Mouse (Mus musculus): ENCODE results near the gene Gpr18.
A peak's percentile ranks its signal among the peaks of the same experiment; 100 is the strongest.

The Gpr18 gene

GRCm38 (mm10) chr14:121949436-121949835 lies 33.9 kb upstream of the Gpr18 start:
- no peak for DNase-seq (ENCODE audit: low read depth, low spot score)

- DNase-seq (ENCODE audit: low read depth, low spot score), result no peak
These were observed 32.4 kb upstream of the Gpr18 start for GRCm38 (mm10) chr14:121947966-121948365.

GRCm38 (mm10) chr14:121947201-121947760 lies 31.7 kb upstream of the Gpr18 start:
- no peak for DNase-seq (ENCODE audit: low read depth, low spot score)

DNA sequence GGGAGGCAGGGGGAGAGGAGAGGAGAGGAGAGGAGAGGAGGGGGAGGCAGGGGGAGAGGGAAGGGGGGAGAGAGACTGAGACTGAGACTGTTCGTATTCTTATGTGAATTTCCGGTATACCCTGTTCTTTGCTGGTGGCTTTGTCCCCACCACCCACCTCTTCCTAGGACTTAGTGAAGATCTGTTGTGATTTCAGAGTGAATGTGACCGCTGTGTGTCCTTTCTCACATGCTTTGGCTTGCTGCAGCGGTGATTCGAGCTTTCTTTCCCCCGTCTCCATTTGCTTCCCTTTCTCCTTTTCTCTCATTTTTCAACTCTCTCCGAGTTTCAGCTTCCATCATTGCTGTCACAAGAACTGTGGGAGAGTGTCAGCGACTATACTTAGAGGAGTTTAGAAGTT lies 31.1 kb upstream of the Gpr18 start:
- no peak for DNase-seq (ENCODE audit: low read depth, low spot score)

GRCm38 (mm10) chr14:121946131-121946530 lies 30.6 kb upstream of the Gpr18 start:
- DNase-seq (ENCODE audit: low read depth, low spot score), result no peak

GRCm38 (mm10) chr14:121939582-121939981 lies 24.0 kb upstream of the Gpr18 start:
- no peak for DNase-seq (ENCODE audit: low read depth, low spot score)

DNA sequence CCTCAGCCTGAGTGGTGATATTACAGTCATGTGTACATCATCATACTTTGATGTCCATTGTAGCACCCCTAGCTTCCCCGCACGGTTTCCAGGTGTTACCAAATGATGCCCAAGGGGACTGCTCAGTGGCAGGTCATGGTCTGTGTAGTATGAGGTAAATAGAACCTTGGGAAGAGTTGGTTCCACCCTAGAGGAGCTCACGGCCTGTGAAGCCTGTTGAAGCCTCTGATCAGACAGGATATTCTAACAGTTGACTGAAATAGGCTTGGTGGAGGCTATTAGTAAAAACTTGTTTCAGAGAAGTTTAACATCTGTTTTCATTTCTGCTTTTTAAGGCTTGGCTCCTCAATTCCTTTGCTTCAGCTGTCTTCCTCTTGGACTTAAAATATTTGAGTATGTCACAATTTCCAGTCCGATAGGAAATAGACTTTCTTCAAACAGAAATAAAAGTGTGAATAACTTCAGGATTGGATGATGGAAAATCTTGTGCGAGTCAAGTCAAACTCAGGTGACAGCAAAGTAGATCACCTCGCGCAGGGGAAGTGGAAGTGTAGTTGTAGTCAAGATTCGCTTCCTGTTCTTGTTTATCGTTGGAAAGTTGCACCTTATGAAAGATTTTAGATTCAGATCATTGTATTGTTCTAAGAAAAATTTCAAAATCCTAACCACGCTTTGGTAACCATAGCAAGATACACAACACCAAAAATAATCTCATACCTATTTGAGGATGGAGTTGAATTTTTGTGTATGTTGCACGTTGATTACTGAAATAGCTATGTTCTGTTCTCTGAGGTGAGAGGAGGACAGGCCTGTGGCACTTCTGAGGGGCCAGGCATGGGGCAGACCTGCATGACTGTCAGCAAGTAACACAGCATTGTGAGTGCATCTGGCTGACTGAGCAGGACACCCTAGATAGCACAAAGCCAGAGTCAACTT lies 22.9 kb upstream of the Gpr18 start:
- DNase-seq (ENCODE audit: low read depth, low spot score), result no peak

- no peak for DNase-seq (ENCODE audit: low read depth, low spot score)
These were observed 22.1 kb upstream of the Gpr18 start for GRCm38 (mm10) chr14:121937601-121938255.

- no peak for DNase-seq (ENCODE audit: low read depth, low spot score)
These were observed 21.3 kb upstream of the Gpr18 start for GRCm38 (mm10) chr14:121936856-121937255.

DNA sequence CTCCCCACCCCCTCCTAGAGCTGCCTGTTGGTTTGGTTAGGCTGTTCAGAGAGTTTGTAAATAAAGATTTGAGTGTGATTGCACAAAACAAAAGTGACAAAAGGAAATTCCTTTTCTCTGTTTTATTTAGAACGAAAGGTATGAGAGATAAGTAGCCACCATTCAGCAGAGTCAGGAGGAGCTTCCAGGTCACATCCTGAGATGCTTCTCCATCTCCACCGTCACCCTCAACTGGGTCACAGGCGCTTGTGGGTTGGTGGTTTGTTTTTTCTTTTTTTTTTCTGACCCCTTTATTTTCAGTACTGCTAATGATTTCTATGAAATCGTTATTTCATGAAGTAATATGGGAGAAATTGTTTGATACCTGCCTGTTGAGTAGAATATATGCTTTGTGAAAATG lies 20.8 kb upstream of the Gpr18 start:
- no peak for DNase-seq (ENCODE audit: low read depth, low spot score)

GRCm38 (mm10) chr14:121934597-121934946 lies 19.0 kb upstream of the Gpr18 start:
- no peak for DNase-seq (ENCODE audit: low read depth, low spot score)

DNA sequence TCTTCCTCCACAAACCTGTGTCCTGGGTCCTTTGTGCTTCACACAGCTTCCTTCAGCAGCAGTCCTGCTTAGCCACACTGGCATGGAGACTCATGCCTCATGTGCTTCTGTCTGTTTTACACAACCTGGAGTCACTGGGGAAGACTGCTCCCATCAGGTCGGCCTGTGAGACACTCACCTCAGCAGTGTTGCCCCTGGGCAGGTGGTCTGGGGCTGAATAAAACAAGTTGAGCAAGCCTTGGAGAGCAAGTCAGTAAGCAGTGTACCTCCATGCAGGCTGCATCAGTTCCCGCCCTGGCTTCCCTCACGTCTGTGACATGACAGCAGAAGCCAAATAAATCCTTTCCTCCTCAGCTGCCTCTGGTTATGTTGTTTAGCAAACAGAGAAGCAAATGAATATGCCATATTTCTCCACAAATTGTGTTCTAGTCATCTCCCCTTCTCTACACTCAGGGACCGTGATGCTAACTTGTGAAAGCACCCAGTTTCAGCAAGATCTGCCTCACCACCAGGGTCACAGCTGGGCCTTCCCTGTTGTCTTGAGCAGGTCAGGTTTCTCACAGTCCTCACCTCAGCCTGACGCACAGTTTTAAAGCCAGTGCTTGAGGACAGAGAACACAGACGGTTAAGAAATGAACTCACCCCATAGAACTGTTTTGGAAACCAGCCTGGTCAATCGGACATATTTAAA lies 18.5 kb upstream of the Gpr18 start:
- no peak for DNase-seq (ENCODE audit: low read depth, low spot score)

DNA sequence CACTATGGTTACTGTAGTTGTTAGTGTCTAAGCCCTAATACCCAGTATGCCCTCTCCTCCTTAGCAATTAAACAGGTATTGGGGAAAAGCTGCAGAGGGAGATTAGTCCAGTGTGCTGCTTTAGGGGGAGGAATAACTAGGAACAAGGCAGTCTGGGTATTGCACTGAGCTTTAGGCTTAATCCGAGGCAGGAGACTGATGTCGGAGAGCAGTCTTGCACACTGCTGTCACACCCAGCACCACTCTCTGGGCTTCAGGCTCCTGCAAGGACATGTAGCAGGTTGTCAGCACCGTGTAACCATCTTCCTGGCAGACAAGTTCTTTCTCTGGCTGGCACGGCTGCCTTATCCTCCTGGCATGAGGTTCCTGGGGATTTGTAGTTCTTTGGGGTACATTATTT lies 16.6 kb upstream of the Gpr18 start:
- DNase-seq (ENCODE audit: low read depth, low spot score), result no peak

DNA sequence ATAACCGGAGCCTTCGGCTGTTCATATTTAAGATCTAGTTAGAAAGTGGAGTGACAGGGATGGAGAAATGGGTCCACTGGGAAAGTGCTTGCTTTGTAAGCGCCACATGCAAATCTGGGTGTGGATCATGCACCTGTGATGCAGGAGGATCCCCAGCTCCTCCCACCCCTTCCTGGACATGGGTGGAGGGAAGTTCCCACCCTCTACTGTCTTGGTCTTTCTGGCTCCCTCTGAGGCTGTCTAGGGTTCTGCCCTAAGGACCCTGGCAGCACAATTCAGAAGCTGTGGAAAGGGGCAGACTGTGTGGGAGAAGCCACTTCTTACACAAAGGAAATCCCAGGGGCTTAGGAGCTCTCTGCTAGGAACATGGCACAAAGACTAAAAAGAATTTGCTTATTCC lies 16.0 kb upstream of the Gpr18 start:
- no peak for DNase-seq (ENCODE audit: low read depth, low spot score)

- no peak for DNase-seq (ENCODE audit: low read depth, low spot score)
These were observed 15.3 kb upstream of the Gpr18 start for GRCm38 (mm10) chr14:121930731-121931383.

DNA sequence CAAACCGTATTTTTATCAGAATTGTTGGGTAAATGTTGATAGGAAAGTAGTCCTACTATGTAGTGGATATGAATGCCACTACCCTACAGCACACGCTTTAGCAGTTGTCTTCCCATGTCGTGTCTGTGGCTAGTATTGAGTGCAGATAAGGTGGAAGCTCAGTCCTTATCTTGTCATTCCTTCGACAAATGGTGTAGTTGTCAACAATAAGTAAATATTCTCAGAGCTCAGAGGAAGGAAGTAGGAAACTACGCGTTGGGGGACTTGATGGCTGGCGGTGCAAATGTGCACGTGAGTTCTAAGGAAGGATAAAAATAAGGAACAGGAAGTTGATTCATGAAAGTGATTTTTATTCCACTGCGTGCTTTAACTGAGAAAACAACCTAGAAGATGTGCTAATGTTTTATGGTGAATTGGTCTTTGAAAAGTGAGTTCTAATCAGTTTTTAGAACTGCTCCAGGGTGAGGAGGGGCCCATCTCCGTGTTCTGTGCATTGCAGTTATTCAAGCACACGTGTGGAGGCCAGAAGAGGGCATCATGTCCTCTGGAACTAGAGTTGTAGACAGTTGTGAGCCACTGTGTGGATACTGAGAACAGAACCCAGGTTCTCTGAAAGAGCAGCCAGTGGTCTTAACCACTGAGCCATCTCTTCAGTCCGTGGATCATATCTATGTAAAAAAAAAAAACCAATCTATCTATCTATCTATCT lies 13.8 kb upstream of the Gpr18 start:
- no peak for DNase-seq (ENCODE audit: low read depth, low spot score)

- DNase-seq (ENCODE audit: low read depth, low spot score), result peak; percentile 42
These were observed 13.0 kb upstream of the Gpr18 start for GRCm38 (mm10) chr14:121928375-121929137.

- no peak for DNase-seq (ENCODE audit: low read depth, low spot score)
These were observed 11.9 kb upstream of the Gpr18 start for GRCm38 (mm10) chr14:121927451-121927850.

DNA sequence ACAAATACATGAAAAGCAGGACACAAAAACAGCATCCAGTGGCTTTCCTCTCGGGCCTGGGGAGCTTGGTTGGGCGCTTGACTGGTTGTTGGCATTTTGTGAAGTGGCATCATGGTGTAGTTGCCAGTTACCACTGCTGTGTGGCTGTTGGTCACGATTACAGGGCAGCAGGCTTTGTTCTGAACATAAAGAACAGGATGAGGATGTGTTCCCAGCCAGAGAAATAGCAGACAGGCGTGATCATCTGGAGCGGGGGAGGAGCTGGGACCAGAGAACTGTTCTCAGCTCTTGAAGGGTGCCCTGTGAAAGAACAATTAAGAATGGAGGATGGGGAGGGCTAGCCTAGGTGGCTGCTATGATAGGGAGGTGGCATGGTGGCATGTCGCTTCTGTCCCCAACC lies 11.3 kb upstream of the Gpr18 start:
- no peak for DNase-seq (ENCODE audit: low read depth, low spot score)

- DNase-seq (ENCODE audit: low read depth, low spot score), result no peak
These were observed 9.3 kb upstream of the Gpr18 start for GRCm38 (mm10) chr14:121924876-121925275.
